In genomic region chrX:133743446-133743845, GRCm38 (mm10) we compare ENCODE assay signal across 22 mouse cellular contexts. TPM values are rescaled to one million over a fixed set of nuclear protein-coding genes. Genes with fewer than 3 reads are reported as not detected.
DNase-seq lines count a peak whose midpoint lies in the region; ATAC-seq and TF ChIP-seq lines count a peak whose summit lies in the region.
"Had no signal": no experiment of that assay in that cellular context is flagged by ENCODE, and none has a peak within 500 bp of the region (broad histone marks: within the 10 kb centered on the region; RNA-seq: fewer than 3 reads in every experiment).

No protein-coding gene starts in this region.

- TF ChIP-seq CTCF in liver, adult 2 months (IDR thresholded peaks at IDR 0.05; ENCODE audit: low read depth, low read length), result no peak
- TF ChIP-seq CTCF in intestine, postnatal 0 days (IDR thresholded peaks at IDR 0.05; ENCODE audit: low read depth), result no peak

- no peaks in the 10 kb centered on the region for H3K36me3 ChIP-seq in liver, adult 2 months (ENCODE audit: control insufficient read depth, insufficient read depth, low read length)
- H3K36me3 ChIP-seq in intestine, embryonic 15.5 days, result no peaks in the 10 kb centered on the region
- H3K36me3 ChIP-seq in intestine, embryonic 16.5 days (ENCODE audit: control insufficient read depth, insufficient read depth, low read length), result no peaks in the 10 kb centered on the region
- no peaks in the 10 kb centered on the region for H3K36me3 ChIP-seq in intestine, postnatal 0 days (ENCODE audit: control insufficient read depth, insufficient read depth)
- H3K36me3 ChIP-seq: G1E had no signal

- no peaks in the 10 kb centered on the region for H3K27me3 ChIP-seq in liver, adult 2 months (ENCODE audit: control insufficient read depth, insufficient read depth, low read length)
- H3K27me3 ChIP-seq in intestine, embryonic 15.5 days (replicated peaks), result no peaks in the 10 kb centered on the region
- H3K27me3 ChIP-seq in intestine, embryonic 16.5 days (replicated peaks; ENCODE audit: control insufficient read depth, insufficient read depth, low read length), result no peaks in the 10 kb centered on the region
- H3K27me3 ChIP-seq in intestine, postnatal 0 days (replicated peaks; ENCODE audit: control insufficient read depth, insufficient read depth, low read length), result no peaks in the 10 kb centered on the region
- H3K27me3 ChIP-seq: CH12.LX had no signal

- H3K27ac ChIP-seq in liver, adult 2 months (replicated peaks; ENCODE audit: insufficient read depth, low read depth, low read length), result no peak overlapping the region
- no peak overlapping the region for H3K27ac ChIP-seq in intestine, embryonic 15.5 days
- H3K27ac ChIP-seq in intestine, embryonic 16.5 days (ENCODE audit: low read length), result no peak overlapping the region
- no peak overlapping the region for H3K27ac ChIP-seq in intestine, postnatal 0 days (ENCODE audit: low read depth, low read length)

- H3K9ac ChIP-seq in liver, adult 2 months (ENCODE audit: low read depth, low read length), result no peak overlapping the region
- no peak overlapping the region for H3K9ac ChIP-seq in intestine, embryonic 15.5 days
- H3K9ac ChIP-seq in intestine, embryonic 16.5 days (ENCODE audit: low read depth, low read length), result no peak overlapping the region
- no peak overlapping the region for H3K9ac ChIP-seq in intestine, postnatal 0 days (ENCODE audit: low read depth, low read length)

- no peak overlapping the region for H3K4me2 ChIP-seq in intestine, embryonic 15.5 days (replicated peaks)
- H3K4me2 ChIP-seq in intestine, embryonic 16.5 days (ENCODE audit: low read depth, low read length), result no peak overlapping the region
- H3K4me2 ChIP-seq in intestine, postnatal 0 days (replicated peaks; ENCODE audit: low read depth), result no peak overlapping the region

- TF ChIP-seq POLR2A in liver, adult 2 months (IDR thresholded peaks at IDR 0.05; ENCODE audit: extremely low read depth, insufficient read depth, low read length), result no peak

- no peaks in the 10 kb centered on the region for H3K79me2 ChIP-seq in liver, adult 2 months (ENCODE audit: control insufficient read depth, insufficient read depth, low read length)

- peak; percentile 16 for DNase-seq in liver, adult 2 months (ENCODE audit: extremely low read depth, low read depth, low spot score)
- no peak for DNase-seq in liver
- DNase-seq in ovary, postnatal 14 days (ENCODE audit: low spot score), result no peak
- DNase-seq in left cerebral cortex, adult 18-20 months (ENCODE audit: low spot score in 2 of 2), result no peak
- no peak for DNase-seq in cerebellum, postnatal 36 days
- DNase-seq: adrenal gland, adult 2 months; adrenal gland, adult 8-10 months; adrenal gland, postnatal 10 days; adrenal gland, postnatal 14 days; adrenal gland, postnatal 25 days; adrenal gland, postnatal 36 days; B cell, adult 2 months; cerebellum, adult 11 months; cerebellum, adult 11-12 months had no signal

- ATAC-seq in intestine, embryonic 15.5 days, result peak; percentile 80
- ATAC-seq in intestine, embryonic 16.5 days, result peak; percentile 90
- ATAC-seq in intestine, postnatal 0 days, result peak; percentile 93
- ATAC-seq: activated CD4-positive, CD25-positive, alpha-beta regulatory T cell, adult 4 months; CD4-positive, CD25-positive, alpha-beta regulatory T cell, adult 4 months; Patski had no signal

- H3K4me3 ChIP-seq in liver, adult 2 months (ENCODE audit: insufficient read depth, low read depth, low read length), result no peak overlapping the region
- H3K4me3 ChIP-seq in intestine, embryonic 15.5 days (replicated peaks), result no peak overlapping the region
- H3K4me3 ChIP-seq in intestine, embryonic 16.5 days (ENCODE audit: low read length), result no peak overlapping the region
- no peak overlapping the region for H3K4me3 ChIP-seq in intestine, postnatal 0 days (ENCODE audit: low read depth, low read length)

- no peaks in the 10 kb centered on the region for H3K4me1 ChIP-seq in liver, adult 2 months (ENCODE audit: control insufficient read depth, insufficient read depth, low read length)
- no peaks in the 10 kb centered on the region for H3K4me1 ChIP-seq in intestine, embryonic 15.5 days (replicated peaks)
- no peaks in the 10 kb centered on the region for H3K4me1 ChIP-seq in intestine, embryonic 16.5 days (ENCODE audit: control insufficient read depth, insufficient read depth, low read length)
- H3K4me1 ChIP-seq in intestine, postnatal 0 days (replicated peaks; ENCODE audit: control insufficient read depth, insufficient read depth, low read length), result no peaks in the 10 kb centered on the region

- H3K9me3 ChIP-seq in intestine, embryonic 15.5 days, result no peaks in the 10 kb centered on the region
- no peaks in the 10 kb centered on the region for H3K9me3 ChIP-seq in intestine, embryonic 16.5 days (ENCODE audit: control insufficient read depth, low read length)
- no peaks in the 10 kb centered on the region for H3K9me3 ChIP-seq in intestine, postnatal 0 days (ENCODE audit: control insufficient read depth)
- H3K9me3 ChIP-seq: G1E had no signal

RNA-seq across cellular contexts. Expression of gene Pcdh19, which starts 54.7 kb away (rescaled TPM):
- total RNA-seq in liver, adult 2 months (2014; rRNA removed), result under 0.01 TPM in 2 replicates
- not detected in 2 replicates for polyA plus RNA-seq in liver, adult 2 months (2012; rRNA removed)
- 1.2 and 1.8 TPM in 2 replicates for polyA plus RNA-seq in intestine, embryonic 15.5 days (2015; fragmentation: Nextera tagmentation; extraction: Ambion mirVana)
- 0.98 and 1.6 TPM in 2 replicates for polyA plus RNA-seq in intestine, embryonic 16.5 days (2015; fragmentation: Nextera tagmentation; extraction: Ambion mirVana)
- 1.3 and 1.7 TPM in 2 replicates for polyA plus RNA-seq in intestine, postnatal 0 days (2015; fragmentation: Nextera tagmentation; extraction: Ambion mirVana)
- 10 to 100 TPM; 30.9 to 37.3 TPM for total RNA-seq in left cerebral cortex, adult 18-20 months (2021)
- total RNA-seq: CH12.LX had no signal
- polyA plus RNA-seq: activated CD4-positive, CD25-positive, alpha-beta regulatory T cell, adult 4 months; CD4-positive, CD25-positive, alpha-beta regulatory T cell, adult 4 months; G1E had no signal
